Mouse (Mus musculus) Patski (cell line): ENCODE measurements at regions not wholly inside any gene's neighbourhood (a gene's known extent, or its start where the extent isn't known, plus 50 kb on each side); places are given as distances from the start of the nearest gene placed in this dataset.

Experiments used
- ATAC-seq: fragments of 100-300 bp; one replicate; pipeline ENCODE4 v1.8.0; 2021
- CTCF ChIA-PET: fragments of 350-600 bp; sonication (Branson Sonifier 250); formaldehyde crosslinking; loops from one replicate; lab custom pipeline; 2022; ENCODE audit warnings: inconsistent platforms; lab: Charles Lee
- POLR2A ChIA-PET: fragments of 350-600 bp; sonication (Branson Sonifier 250); formaldehyde crosslinking; loops from one replicate; lab custom pipeline; 2022; ENCODE audit warnings: antibody characterized with exemption, inconsistent platforms; lab: Charles Lee
- DNase-seq: peaks from one replicate; pipeline ENCODE4 v3.0.0-alpha.2; 2011; ENCODE audit warnings: low read depth, low spot score
- H3K27me3 ChIP-seq: fragments of 371-371 bp; one replicate; pipeline ENCODE4 v1.5.1; 2021
- CTCF ChIP-seq: fragments of 100-300 bp; IDR thresholded peaks from one replicate; pipeline ENCODE4 v1.5.1; 2021
- in situ Hi-C: fragments of 300-500 bp; cut with MboI; formaldehyde crosslinking; loops from 3 replicates; pipeline ENCODE4 v1.11.1; 2018; ENCODE audit warnings: low pct_unique_long_range_greater_than_20kb, mixed read lengths

- no peaks in the 10 kb centered on the region for H3K27me3 ChIP-seq
- TF ChIP-seq CTCF: no peak
- ChIA-PET POLR2A (no interaction called here), CTCF (no interaction called here)
- ATAC-seq (no peak), DNase-seq (no peak)
- in situ Hi-C loops: no loop called here
These were observed 186.0 kb downstream of the Setd4 start for GRCm38 (mm10) chr16:93417831-93418230.

GRCm38 (mm10) chr16:93392024-93392675, 211.7 kb downstream of the Setd4 start:
- H3K27me3 ChIP-seq: no peaks in the 10 kb centered on the region
- ATAC-seq: no peak
- no peak for TF ChIP-seq CTCF
- ChIA-PET POLR2A (no interaction called here), CTCF (no interaction called here)
- DNase-seq: no peak
- in situ Hi-C loops: no loop called here

DNA sequence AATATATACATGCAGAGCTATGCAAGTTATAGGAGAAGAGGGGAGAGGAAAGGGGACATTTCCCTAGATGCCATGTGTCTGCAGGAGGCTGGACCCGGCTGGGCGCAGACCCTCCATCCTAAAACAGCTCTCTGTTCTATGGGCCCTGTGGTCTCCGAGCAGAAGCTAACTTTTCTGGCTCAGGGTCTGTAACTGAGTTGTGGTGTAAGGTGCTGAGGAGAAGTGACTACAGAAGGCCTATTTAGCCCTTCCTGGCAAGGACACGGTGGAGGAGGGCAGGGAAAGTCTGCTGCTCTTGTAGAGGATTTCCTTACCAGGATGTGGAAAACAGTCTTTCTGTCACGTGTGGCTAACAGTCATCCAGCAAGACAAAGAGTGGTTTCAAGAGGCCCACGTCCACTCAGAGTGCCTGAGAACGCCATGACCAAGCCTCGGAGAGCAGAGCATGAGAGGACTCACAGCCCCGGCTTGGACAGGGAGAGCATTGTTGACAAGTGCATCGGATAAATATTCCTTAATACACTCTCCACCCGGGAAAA, 216.2 kb downstream of the Setd4 start:
- ATAC-seq (no peak), DNase-seq (no peak)
- CTCF ChIA-PET: no interaction called here
- H3K27me3 ChIP-seq: no peaks in the 10 kb centered on the region
- in situ Hi-C loops: no loop called here
- POLR2A ChIA-PET: no interaction called here
- no peak for TF ChIP-seq CTCF

DNA sequence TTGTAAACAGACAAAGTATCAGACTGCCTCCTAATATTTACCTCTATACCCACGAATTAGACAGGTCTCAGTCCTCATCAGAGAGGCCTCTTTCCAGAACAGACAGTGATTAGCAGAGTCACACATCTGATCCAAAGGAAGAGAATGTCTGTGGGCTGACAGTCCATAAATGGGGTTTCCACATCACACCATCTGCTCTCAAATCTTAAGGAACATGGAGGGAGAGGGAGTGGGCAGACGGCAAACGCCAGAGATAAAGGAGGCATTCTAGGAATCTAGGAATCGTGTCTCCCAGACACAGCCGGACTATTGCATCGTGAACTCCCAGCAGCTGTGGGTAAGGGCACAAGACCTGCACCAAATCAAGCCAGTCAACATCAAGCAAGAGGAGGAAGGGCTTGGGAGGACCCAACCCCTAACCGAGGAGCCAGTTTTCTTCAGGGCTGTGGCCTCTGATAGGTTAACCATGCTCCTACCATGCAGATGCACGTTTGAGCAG, 219.8 kb downstream of the Setd4 start:
- ATAC-seq (no peak), DNase-seq (no peak)
- no peaks in the 10 kb centered on the region for H3K27me3 ChIP-seq
- ChIA-PET POLR2A (no interaction called here), CTCF (no interaction called here)
- in situ Hi-C loops: no loop called here
- TF ChIP-seq CTCF: no peak

DNA sequence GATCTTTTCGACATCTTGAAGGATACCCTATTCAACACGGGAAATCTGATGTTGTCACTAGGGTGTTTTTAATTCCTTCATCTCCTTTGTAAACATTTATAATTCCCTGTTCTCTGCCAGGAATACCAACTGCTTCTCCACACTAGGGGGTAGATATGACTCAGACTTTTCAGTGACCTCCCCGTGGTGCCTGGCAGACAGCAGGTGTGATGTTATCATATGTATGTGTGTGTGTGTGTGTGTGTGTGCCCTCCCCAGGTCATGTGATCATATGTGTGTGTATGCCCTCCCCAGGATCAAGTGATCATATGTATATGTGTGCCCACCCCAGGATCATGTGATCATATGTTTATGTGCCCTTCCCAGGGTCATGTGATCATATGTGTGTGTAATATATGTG, 220.9 kb downstream of the Setd4 start:
- ChIA-PET POLR2A (no interaction called here), CTCF (interaction anchor here (1.8 kb wide), 1 partner anchor 15 kb away, joined by 4 read pairs; no protein-coding TSS in a partner anchor)
- in situ Hi-C loops: no loop called here
- H3K27me3 ChIP-seq: no peaks in the 10 kb centered on the region
- ATAC-seq (no peak), DNase-seq (no peak)
- no peak for TF ChIP-seq CTCF

- no peak for ATAC-seq
- in situ Hi-C loops: no loop called here
- no peak for TF ChIP-seq CTCF
These were observed 222.9 kb downstream of the Setd4 start for GRCm38 (mm10) chr16:93380717-93381671.

DNA sequence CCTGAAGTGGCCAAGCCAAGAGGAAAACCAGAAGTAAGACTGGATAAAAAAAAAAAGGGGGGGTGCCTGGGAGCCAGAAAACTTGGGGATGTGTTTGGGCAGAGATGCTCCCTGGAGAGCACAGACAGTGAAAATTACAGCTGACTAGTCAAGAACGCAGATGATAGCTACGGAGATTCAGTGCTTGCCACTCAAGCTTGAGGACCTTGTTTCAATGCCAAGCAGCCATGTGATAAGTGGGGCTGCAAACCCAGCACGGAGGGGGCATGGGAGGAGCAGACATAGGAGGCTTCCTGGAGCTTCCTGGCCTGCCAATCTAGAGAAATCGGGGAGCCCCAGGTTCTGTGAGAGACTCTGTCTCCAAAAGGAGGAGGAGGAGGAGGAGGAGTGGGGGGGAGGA, 223.7 kb downstream of the Setd4 start:
- H3K27me3 ChIP-seq: no peaks in the 10 kb centered on the region
- ATAC-seq (no peak), DNase-seq (no peak)
- TF ChIP-seq CTCF: no peak
- POLR2A ChIA-PET: no interaction called here
- CTCF ChIA-PET: no interaction called here
- in situ Hi-C loops: no loop called here

More at GRCm38 (mm10) chr16:93380717-93381671, 222.9 kb downstream of the Setd4 start:
- ChIA-PET CTCF (no interaction called here), POLR2A (interaction anchor here (1.4 kb wide), 1 partner anchor 9 kb away, joined by 3 read pairs; no protein-coding TSS in a partner anchor)
- H3K27me3 ChIP-seq: no peaks in the 10 kb centered on the region
- DNase-seq: no peak

GRCm38 (mm10) chr16:93379611-93380010, 224.3 kb downstream of the Setd4 start:
- no peak for TF ChIP-seq CTCF
- no peaks in the 10 kb centered on the region for H3K27me3 ChIP-seq
- ATAC-seq: no peak
- POLR2A ChIA-PET: no interaction called here
- DNase-seq: no peak
- CTCF ChIA-PET: no interaction called here
- in situ Hi-C loops: no loop called here

GRCm38 (mm10) chr16:93374669-93375068, 229.2 kb downstream of the Setd4 start:
- H3K27me3 ChIP-seq: no peaks in the 10 kb centered on the region
- DNase-seq: no peak
- in situ Hi-C loops: no loop called here
- ChIA-PET POLR2A (no interaction called here), CTCF (no interaction called here)
- no peak for ATAC-seq
- TF ChIP-seq CTCF: no peak

DNA sequence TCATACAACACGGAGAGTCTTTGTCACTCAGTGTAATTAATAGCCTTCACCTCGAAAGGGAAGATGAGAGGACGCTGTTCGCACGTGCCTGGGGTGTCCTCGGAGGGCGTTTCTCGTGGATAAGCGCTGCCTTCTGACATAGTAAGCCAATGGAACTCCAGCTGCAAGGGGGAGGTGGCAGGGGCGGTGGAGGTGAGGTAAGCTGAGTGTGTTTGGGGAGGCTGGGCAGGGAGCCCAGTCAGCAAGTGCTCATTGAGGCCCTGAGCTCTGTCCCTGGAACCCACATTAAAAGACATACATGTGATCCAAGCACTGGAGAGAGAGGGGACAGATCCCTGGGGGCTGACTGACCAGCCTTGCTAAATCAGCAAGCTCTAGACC, 234.1 kb downstream of the Setd4 start:
- in situ Hi-C loops: no loop called here
- no peaks in the 10 kb centered on the region for H3K27me3 ChIP-seq
- ATAC-seq (no peak), DNase-seq (no peak)
- POLR2A ChIA-PET: no interaction called here
- no peak for TF ChIP-seq CTCF
- CTCF ChIA-PET: no interaction called here
